Mouse (Mus musculus) lung, postnatal 4 days (tissue): ENCODE data around the gene Hfe2.
"Not testable (repeated sequence)": the region's sequence is repeated elsewhere in the genome, so short reads cannot be mapped to it uniquely, and the experiment has no call there.

Experiments
- DNase-seq, 2 experiments: peaks; one replicate each; pipeline ENCODE4 v3.0.0; 2021

The Hfe2 gene

GRCm38 (mm10) chr3:96496620-96497275, 28.2 kb upstream of the Hfe2 start:
- not testable (repeated sequence) for DNase-seq

GRCm38 (mm10) chr3:96497451-96498028, 27.4 kb upstream of the Hfe2 start:
- DNase-seq = peak; percentile 75 to 80

DNA sequence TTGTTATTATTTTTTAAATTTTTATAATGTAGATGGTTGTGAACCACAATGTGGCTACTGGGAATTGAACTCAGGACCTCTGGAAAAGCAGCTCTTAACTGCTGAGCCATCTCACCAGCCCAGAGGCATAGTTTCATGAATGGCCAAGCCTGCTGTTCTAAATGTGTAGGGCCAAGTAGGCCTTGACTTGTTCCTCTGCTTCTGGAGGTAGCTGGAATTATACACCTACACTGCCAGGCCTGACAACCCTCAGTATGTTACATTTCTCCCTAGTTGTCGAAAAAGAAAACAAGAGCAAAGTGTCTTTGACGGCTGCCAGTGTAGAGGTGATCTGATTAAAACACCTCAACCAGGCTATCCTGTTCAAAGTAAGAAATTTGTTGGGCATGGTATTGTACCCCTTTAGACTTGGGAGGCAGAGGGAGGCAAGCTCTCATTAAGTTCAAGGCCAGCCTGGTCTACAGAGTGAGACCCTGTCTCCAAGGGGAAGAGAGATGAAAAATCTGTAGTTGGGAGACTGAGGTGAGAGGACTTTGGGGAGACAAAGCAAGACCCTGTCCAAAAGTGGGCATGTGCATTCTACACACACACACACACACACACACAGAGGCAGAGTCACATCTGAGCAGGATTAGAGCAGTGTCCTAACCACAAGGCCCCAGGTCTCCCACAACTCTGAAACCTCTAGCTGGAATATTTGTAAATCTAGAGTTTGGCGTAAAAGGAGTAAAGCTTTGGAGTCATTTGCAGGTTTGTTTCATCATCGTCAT, 26.3 kb upstream of the Hfe2 start:
- no peak for DNase-seq

GRCm38 (mm10) chr3:96499481-96500288, 25.3 kb upstream of the Hfe2 start:
- peak; percentile 74 to 78 for DNase-seq

- peak; percentile 93 to 96 for DNase-seq
Observed at GRCm38 (mm10) chr3:96500289-96500621, 24.7 kb upstream of the Hfe2 start.

DNA sequence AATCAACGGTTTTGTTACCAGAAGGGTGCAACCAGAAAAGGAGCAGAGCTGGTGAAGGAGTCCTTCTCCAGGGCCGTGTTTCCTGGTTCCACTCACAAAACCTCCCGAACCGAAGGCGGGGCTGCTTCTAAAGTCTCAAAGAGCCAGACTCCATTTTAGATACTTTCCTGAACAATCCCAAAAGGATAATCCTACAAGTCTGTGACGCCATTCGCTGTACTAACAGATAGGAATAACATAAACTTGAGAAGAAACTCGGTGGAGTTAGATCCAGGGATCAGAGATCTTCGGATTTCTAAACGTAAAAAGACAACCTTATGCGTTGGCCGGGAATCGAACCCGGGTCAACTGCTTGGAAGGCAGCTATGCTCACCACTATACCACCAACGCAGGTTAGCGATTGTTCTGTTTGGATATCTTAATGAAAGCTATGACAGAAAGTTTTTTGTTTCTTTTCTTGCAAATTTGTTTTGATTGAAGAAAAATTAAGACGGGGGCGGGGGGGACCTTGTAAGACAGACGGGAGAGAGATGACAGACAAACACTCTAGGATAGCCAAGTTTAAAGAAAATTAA, 24.2 kb upstream of the Hfe2 start:
- peak; percentile 84 to 89 for DNase-seq

GRCm38 (mm10) chr3:96501391-96502115, 23.4 kb upstream of the Hfe2 start:
- peak; percentile 82 to 92 for DNase-seq

GRCm38 (mm10) chr3:96502181-96503082, 22.5 kb upstream of the Hfe2 start:
- no peak for DNase-seq

DNA sequence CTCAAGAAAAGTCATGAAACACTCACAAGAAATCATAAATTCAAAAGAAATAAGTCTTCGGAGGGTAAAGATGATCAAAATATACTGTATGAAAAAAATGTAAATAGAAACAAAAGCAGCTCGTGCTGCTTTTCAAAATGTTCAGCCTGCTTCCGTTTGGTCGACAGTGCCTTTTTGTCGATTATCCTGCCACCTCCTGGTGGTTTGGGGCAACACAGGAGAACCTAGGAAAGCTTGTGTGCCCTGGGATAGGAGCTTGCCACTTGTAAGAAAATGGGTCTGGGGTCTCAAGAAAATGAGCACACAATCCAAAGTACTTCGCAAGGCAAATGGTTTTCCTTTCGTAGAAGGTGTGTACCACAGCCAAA, 21.9 kb upstream of the Hfe2 start:
- peak; percentile 72 to 85 for DNase-seq

DNA sequence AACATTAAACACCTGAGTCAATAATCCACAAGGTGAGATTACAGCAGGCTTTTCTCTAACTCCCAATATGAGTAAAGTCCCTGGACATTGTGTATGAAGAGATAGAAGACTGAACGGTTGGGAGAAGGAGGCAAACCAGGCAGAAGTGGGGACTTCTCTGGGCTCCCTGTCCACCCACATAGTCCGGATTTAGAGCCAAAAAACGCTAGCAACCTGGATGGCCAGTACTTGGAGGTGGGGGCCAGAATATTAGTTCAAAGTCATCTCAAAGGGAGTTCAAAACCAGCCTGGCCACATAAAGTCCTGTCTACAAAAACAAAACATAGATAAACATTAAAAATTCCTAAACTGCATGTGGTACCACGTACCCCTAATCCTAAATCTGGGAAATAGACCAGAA, 21.0 kb upstream of the Hfe2 start:
- no peak for DNase-seq

DNA sequence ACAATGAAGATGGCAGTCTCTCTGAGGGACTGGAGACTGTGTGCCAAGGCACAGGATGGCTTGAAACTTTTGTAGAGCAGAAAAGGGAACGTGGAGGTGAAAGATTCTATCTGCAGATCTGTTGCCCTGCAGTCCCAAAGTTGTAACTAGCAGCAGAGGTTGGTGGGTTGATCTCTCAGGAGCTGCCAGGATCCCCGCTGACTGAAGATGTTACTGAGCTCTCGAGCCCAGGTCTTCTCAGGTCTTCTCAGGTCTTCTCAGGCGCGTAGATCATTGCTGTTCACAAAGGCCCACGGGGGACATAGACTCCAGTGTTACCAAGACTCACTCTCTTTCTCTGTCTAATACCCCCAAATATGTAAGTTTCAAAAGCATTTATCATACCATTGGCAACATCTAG, 20.0 kb upstream of the Hfe2 start:
- no peak for DNase-seq

- DNase-seq = no peak
Observed at GRCm38 (mm10) chr3:96506396-96507047, 18.4 kb upstream of the Hfe2 start.

- not testable (repeated sequence) for DNase-seq
Observed at GRCm38 (mm10) chr3:96507966-96508365, 17.0 kb upstream of the Hfe2 start.

DNA sequence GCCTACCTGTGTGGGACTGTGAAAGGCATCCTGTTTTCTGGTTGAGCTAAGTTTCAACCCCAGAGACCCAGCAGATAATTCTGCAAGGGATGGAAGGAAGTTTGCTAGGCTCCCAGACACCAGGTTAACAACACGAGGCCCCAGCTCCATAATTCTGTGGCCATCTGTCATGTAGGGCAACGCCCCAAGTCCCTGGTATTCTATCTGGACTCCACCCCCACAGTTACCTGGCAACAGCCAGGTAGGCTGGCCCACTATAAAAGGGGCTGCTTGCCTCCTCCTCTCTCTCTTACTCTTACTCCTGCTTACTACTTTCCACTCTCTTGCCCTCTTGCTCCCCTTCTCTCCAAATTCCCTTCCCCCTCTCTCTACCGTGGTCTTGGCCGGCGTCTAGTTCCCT, 4.8 kb upstream of the Hfe2 start:
- no peak for DNase-seq

GRCm38 (mm10) chr3:96522149-96522548, 2.8 kb upstream of the Hfe2 start:
- no peak for DNase-seq

- DNase-seq = no peak
Observed at GRCm38 (mm10) chr3:96524028-96524810, 753 bp upstream of the Hfe2 start.

DNA sequence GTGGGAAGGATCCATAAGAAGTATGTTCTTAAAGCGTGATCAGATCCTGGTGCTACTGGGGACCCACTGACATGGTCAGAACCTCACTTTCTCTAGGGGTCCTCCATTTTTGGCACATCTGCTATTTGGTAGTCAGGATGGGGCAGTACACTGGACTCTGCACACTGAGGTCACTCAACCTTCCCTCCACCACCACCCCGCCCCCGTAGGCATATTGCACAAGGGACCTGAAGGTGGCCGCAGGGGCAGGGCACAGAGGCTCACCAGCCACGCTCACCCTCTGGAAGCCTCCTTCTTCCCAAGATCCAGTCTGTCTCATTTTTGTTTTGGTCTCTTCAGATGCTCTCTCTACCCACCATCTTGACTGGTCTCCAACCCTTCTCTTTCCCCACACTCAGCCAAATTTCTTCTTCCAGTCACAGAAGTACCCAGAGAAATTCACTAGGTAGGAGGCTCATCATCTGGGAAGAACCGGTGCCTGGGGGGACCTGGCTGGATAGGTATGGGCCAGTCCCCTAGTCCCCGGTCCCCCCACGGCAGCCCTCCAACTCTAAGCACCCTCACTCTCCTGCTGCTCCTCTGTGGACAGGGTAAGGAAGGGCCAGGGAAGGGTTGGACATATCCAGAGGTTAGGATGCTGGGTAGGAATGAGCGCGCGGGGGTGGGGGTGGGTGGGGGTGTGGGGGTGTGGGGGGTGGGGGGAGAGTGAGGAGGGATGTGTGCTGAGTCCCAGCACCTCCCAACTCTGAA, 1.2 kb downstream of the Hfe2 start:
- no peak for DNase-seq

DNA sequence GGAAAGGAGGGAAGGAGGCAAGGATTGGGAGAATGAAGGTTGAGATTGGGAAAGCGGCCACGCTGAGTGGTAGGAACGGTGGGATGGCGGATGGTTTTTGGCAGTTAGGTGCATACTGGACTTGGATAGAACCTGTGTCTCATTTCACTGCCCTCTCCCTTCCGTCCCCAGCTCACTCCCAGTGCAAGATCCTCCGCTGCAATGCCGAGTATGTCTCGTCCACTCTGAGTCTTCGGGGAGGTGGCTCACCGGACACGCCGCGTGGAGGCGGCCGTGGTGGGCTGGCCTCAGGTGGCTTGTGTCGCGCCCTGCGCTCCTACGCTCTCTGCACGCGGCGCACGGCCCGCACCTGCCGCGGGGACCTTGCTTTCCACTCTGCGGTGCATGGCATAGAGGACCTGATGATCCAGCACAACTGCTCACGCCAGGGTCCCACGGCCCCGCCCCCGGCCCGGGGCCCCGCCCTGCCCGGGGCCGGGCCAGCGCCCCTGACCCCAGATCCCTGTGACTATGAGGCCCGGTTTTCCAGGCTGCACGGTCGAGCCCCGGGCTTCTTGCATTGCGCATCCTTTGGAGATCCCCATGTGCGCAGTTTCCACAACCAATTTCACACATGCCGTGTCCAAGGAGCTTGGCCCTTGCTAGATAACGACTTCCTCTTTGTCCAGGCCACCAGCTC, 2.0 kb downstream of the Hfe2 start:
- DNase-seq = no peak

DNA sequence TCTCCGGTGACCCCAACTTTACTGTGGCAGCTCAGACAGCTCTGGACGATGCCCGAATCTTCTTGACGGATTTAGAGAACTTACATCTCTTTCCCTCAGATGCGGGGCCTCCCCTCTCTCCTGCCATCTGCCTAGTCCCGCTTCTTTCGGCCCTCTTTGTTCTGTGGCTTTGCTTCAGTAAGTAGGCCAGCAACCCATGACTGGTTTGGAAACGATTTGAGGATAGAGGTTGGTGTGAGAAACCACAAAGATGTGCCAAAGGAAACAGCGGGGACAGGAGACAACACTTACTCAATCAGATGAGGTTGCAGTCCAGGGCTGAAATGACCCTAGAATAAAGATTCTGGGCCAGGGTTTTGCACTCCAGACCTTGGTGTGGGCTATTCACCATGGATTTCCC, 3.5 kb downstream of the Hfe2 start:
- DNase-seq = no peak
